Mouse (Mus musculus) common myeloid progenitor, adult 5-6 weeks (primary cell): ENCODE measurements around the gene Lgals2. TPM values are rescaled to one million over a fixed set of nuclear protein-coding genes. Genes with fewer than 3 reads are reported as not detected.

Experiments
- ATAC-seq: replicated peaks from 2 replicates; pipeline ENCODE4 v1.8.0; 2016; ENCODE audit warnings: low read depth, mild to moderate bottlenecking, moderate TSS enrichment, inconsistent platforms; ENCODE audit not compliant: poor library complexity, severe bottlenecking
- total RNA-seq: library from RNA; stranded (forward); fragments of 200-1000, 187-1606 nt; gene quantifications from 2 replicates; pipeline ENCODE4 v1.2.3, GENCODE M21; 2017

Gene Lgals2
- total RNA-seq, result not detected in 2 replicates

GRCm38 (mm10) chr15:78855303-78855965 is at the start of gene Lgals2:
Gene Lgals2, minus strand, starts transcription at chr15:78855529.
- no peak for ATAC-seq

DNA sequence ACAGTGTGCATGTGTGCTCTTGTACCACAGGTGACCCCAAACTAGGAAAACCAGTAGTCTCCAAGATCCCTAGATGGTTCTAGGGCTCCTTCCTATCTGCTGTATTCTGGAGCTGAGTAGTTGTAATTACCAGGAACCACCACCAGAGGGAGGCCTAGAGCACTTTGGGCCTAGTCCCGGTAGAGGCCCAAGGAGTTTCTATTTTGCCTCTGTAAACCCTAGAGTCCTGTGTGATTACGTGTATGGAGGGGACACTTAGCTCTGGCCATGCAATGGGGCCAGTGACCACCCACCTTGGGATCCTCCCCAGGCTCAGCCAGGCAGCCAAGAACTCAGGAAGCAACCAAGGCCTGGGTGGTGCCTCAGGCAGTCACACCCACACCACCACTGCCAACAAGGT is 47.9 kb upstream of the Lgals2 start:
- peak; percentile 49 for ATAC-seq

GRCm38 (mm10) chr15:78901422-78901789 is 46.1 kb upstream of the Lgals2 start:
- ATAC-seq, result no peak

DNA sequence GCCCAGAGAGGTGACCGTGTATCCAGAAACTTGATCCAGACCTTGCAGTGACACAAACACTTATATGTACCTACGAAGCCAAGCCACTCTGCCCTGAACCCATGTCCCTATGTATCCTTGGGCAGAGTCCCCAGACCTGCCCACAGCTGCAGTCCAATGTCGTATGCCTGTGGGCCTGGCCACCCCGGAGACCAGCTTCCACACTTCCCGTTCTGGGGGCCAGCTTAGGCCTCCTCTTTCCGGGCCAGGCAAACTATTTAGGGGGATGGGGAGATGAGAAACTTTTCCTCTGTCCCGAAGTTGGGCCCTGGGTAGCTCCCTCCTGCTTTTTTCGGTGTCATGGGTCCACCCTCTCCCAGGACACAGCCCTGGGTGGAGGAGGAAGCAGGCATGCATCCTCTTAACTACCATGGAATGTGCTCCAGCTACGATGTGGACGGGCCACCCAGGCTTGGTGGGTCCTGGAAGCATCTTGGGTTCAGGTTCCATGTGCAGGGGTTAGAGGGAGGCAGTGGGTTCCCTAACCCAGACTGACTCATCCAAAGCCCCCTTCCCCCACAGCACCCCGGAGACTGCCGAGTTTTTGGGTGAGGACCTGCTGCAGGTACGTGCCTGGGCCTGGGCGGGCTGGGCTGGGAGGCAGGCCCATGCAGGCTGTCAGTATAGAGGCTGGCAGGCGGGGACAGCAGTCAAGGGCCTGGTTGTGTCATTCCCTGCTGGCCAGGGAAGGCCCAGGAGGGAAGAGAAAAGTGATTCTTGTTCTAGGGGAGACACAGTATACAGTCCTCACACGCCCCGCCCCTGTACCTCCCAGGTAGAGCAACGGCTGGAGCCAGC is 45.5 kb upstream of the Lgals2 start:
- ATAC-seq, result no peak; the same call in 1 of the 2 replicates

DNA sequence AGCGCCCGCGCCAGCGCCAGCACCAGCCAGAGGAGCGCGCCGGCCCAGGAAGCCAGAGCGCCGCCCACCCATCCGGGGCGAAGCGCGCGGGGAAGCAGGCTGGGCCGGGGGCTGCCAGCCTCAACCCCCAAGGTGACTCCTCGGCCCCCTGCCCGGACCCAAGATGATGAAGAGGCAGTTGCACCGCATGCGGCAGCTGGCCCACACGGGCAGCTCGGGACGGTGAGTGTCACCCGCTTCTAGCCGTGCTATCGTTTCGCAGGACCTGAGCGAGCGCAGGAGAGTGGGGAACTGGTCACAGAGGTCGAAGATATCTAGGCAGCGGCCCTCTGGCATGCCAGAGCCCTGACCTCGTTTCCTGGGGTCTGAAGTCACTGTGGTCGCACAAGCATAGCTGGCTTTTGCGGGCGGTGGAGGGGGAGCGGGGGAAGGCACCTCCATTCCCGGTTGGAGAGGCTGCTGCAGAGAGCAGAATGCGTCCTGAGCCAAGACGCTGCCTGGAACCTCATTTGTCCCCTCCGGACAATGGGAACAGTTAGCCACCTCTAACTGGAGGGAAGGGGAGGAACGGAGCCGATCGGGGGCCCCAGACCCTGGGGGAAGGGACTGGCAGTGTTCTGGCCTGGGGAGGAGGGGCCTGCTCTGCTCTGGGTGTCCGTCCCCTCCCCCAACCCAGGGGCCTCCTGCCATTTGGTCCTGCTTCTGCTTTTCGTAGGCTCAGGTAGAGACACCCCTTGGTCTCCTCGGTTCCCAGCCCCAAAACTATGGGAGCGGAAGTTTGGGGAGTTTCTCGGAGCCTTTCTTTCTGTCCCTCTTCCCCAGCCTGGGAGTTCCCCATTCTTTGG is 44.6 kb upstream of the Lgals2 start, which contains the start of gene Sh3bp1:
Sh3bp1 (plus strand) TSS at position 29 of the 845 bp plus-strand sequence.
- ATAC-seq, result 0 out of 2 replicates have a peak, but pooled peaks have one; percentile 10

- ATAC-seq, result no peak
Measured at GRCm38 (mm10) chr15:78899409-78899739, 44.0 kb upstream of the Lgals2 start, which contains the start of gene Gm49510. Gene Gm49510, plus strand, starts transcription at chr15:78899667.

DNA sequence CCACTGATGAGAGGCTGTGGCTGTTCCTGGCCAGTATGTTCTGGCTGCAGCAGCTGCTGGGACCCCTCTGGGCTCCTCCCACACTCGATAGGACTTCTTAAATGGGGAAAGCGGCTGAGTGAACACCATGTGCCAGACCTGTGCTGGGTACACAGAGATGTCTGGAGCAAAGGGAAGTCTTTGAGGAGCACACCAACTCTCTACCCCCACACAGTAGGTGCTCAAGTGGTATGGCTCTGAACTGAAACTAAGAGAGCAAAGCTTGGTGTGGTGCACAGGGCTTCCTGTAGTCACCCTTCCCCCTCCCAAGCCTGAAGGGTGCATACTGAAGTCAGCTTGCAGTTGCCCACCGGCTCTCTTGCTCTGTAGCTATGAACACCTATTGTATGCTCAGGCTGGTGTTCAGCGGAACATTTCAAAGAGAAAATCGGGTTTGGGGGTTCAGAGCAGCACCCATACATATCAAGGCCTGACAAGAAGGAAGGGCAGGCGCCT is 43.2 kb upstream of the Lgals2 start:
- ATAC-seq, result 0 out of 2 replicates have a peak, but pooled peaks have one; percentile 7

GRCm38 (mm10) chr15:78897488-78897887 is 42.2 kb upstream of the Lgals2 start:
- no peak for ATAC-seq

DNA sequence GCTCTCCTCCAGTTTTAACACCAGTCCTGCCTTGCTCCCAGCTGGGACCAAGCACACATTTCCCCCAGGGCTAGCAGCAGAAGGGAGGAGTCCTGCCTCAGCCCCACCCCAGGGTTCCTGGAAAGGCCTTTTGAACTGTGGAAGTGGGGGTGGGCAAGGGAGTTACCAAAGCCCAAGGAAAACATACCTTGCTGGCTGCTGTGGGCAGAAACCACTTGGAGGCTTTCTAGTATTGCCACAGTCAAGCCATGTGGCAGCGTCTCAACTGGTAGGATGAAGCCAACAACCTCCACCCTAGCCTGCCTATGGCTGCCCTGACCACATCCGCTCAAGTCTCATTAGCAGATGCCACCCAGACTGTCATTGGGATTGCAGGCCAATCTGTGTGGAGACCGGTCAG is 40.8 kb upstream of the Lgals2 start:
- ATAC-seq, result peak; percentile 24

DNA sequence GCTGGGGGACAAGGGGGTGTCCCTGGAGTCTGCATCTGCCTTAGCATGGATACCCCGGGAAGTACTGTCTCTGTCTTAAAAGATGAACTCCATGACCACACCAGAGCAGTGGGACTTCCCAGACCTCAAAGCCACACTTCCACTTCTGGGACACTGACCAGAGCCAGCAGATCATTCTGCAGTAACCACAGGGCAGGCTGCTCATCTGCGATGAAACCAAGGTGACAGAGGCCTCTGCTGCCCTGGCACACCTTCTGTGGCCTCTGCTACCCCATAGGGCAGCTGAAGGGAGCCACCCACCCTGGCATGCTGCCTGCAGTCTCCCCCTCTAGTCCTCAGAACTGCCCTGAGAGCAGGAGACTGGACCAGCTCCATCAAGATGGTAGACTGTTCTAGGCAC is 40.4 kb upstream of the Lgals2 start:
- 0 out of 2 replicates have a peak, but pooled peaks have one; percentile 3 for ATAC-seq

DNA sequence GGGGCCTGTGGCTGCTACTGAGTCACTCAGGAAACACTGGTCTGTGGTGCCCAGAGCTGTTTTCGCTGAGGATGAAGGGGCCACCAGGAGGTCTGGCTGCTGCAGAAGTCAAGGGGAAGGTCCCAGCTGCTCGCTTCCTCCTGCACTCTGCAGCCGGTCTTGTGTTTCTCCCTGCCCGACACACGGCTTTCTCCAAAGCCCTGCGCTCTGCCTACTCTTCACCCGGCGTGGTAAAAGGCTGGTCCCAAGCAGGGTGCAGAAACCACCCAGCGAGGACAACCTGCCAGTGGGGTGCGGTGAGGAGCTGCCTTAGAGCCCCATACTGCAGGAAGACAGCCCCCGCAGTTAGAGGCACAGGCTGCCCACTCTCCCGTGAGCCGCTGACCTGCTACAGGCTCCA is 39.4 kb upstream of the Lgals2 start:
- ATAC-seq, result peak; percentile 15; the same call in 1 of the 2 replicates

DNA sequence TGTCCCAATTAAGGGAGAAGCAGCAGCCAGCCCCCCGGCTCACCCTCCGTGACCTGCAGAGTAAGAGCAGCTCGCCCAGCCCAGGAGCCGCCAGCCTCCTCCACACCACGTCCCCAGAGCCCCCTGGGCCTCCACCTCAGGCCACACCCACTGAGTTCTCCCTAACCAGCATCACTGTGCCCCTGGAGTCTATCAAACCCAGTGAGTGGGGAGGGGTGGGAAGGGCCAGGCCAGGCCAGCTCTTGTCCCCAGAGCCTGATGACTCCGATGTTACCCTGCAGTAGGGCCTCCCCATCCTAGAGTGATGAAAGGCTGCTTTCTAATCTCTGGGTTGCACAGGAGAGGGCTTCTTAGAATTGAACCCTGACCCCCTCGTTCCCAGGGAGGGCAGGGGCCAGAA is 37.1 kb upstream of the Lgals2 start:
- no peak for ATAC-seq

DNA sequence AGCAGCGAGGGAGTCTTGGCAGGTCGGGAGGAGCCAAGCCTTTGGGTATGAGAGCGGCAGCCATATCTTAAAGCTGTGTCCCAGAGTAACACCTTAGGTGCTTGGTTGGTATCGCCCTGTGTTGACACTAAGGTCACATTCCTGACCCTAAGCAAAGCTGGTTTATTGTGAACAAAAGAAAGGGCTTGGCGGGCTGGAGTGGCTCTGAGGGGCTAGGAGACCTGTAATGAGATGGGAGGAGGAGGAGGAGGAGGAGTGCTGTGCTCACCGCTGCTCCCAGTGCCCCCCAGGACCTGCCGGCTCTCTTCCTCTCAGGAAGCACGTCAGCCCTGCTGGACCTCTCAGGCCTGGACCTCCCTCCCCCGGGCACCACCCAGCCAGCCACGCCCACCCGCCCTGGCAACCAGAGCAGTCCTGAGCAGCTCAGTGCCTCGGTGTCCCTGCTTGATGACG is 34.1 kb upstream of the Lgals2 start:
- ATAC-seq, result no peak

- no peak for ATAC-seq
Measured at GRCm38 (mm10) chr15:78881828-78882227, 26.5 kb upstream of the Lgals2 start.

DNA sequence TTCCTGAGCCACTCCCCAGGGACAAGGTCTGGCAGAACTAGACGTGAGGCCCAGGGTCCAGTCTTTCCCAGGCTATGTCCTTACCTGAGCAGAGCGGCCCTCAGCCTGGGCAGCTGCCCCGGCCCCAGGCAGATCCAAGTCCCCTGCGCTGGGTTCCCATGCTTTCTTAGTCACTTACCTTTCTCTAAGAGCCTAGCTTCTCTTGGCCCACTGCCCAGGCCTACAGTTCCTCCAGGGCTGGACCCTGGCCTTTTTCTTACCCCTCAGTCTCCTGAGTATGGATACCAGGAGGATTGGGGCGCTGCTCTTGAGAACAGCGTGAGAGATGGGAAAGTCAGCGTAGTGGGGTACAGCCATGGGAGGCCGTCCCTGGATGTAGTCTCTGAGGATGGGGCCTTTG is 25.1 kb upstream of the Lgals2 start:
- ATAC-seq, result no peak

- ATAC-seq, result peak; percentile 26
Measured at GRCm38 (mm10) chr15:78878792-78879516, 23.6 kb upstream of the Lgals2 start.

DNA sequence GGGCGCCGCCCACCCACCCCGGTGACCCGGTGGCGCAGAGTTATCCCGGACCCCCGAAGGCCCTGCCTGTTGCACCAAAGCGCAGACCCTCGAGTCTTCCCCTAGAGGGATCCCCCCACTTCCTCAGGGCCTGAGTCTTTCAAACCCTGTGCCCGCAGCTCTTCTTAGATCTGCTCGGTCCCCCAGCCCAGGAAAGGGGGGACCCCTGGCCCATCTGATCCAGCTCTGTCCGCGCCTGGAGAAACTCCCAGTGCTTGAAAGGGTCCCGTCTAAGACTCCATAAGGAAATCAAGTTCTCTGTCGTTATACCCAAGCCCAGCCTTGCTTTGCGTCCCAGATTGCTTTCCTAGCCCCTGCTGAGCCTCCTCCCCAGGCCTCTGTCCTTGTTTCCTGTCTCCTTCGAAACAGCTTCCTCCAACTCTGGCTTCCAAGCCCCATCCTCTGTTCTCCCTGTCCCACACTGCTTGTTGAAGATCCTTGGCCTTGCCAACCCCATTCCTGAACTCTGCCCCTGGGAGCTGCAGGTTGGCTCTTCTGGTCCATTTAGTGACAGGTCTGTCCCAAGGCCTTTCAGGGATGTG is 22.6 kb upstream of the Lgals2 start:
- no peak for ATAC-seq

GRCm38 (mm10) chr15:78876991-78877809 is 21.9 kb upstream of the Lgals2 start, which contains the start of gene Gga1:
Gene Gga1, plus strand, starts transcription at chr15:78877190.
- ATAC-seq, result peak; percentile 67
